Mouse (Mus musculus): ENCODE measurements around the gene Elovl7. TPM values are rescaled to one million over a fixed set of nuclear protein-coding genes. Genes with fewer than 3 reads are reported as not detected.

The Elovl7 gene
- total and polyA plus RNA-seq, 2 experiments from 2014 or later, result 1.9 to 2.4 TPM

DNA sequence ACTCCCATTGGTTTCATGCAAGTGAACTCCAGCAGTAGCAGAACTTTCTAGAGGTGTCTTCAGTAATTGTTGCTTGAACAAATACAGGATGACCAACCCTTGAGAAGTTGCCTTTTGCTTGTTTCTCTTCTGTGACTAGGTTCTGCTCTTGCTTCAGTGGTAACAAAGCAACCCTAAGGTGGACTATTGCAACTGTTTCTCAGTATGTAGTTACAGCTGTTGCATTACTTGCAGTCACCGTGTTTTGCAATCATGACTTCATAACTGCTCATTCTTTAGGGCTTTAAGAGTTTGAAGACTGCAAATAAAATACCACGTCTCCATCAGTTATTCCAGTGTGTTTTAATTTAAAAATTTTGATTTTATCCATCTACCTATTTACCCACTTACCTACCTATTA, 109.1 kb downstream of the Elovl7 start:
- WGBS, result 93% methylated on average over 2 of the region's 2 CpGs
- no peaks in the 10 kb centered on the region for H3K9me3 ChIP-seq (ENCODE audit: low read length)
- H3K27me3 ChIP-seq (ENCODE audit: insufficient read depth, low read length), result no peaks in the 10 kb centered on the region
- no peak for ATAC-seq (ENCODE audit: low FRiP score)
- no peaks in the 10 kb centered on the region for H3K36me3 ChIP-seq (ENCODE audit: insufficient read depth, low read length)
- H3K4me1 ChIP-seq (ENCODE audit: insufficient read depth, low read length), result no peaks in the 10 kb centered on the region
- H3K9ac ChIP-seq (replicated peaks; ENCODE audit: low read length, poor library complexity, severe bottlenecking), result no peak overlapping the region
- H3K4me2 ChIP-seq (ENCODE audit: low read depth, low read length, poor library complexity, severe bottlenecking), result no peak overlapping the region
- H3K27ac ChIP-seq (ENCODE audit: low read depth, low read length), result no peak overlapping the region
- no peak for TF ChIP-seq CTCF (IDR thresholded peaks at IDR 0.05)
- DNase-seq (ENCODE audit: low spot score), result no peak
- H3K4me3 ChIP-seq (ENCODE audit: low read depth, low read length), result no peak overlapping the region

DNA sequence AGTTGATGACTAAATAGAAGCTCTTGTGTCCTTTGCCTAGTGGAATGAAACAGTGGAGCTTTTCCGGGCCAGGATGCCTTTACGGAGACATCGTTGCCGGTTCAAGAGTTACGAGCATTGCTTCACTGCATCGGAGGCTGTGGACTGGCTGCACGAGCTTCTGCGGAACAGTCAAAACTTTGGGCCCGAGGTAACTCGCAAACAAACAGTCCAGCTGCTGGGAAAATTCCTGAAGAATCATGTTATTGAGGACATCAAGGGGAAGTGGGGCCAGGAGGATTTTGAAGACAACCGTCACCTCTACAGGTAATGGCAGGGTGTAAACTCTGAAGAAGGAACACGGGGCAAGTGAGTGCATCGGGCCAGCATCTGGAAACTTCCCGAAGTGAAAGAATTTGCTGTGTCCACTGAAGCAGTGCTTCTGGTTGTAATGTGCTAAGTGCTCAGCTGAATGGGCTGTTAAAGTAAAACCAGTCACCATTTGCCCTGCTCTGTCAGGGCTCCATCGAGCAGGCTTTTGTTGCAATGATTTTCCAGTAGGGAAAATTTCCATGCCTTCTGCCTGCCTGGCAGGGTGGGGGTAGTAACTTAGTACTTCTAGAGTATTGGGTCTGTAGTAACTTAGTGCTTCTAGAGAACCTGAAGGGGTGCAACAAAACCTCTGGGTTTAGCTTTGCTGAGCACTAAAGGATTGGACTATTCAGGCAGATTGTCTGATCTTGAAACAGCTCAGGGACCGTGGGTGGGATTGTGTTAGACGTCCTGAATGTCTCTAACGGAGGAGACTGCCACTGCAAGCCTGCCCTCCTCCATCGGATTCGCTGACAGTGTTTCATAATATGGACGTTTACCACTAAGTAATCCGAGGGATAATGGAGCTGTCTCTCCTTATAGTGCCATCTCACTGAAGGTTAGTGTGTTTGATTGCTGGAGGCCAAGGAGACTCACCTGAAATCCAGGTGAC, 109.9 kb downstream of the Elovl7 start:
- TF ChIP-seq CTCF (IDR thresholded peaks at IDR 0.05), result no peak
- Histone ChIP-seq H3K9ac (replicated peaks; ENCODE audit: low read length, poor library complexity, severe bottlenecking) (no peak overlapping the region), H3K27ac (ENCODE audit: low read depth, low read length) (no peak overlapping the region), H3K4me3 (ENCODE audit: low read depth, low read length) (no peak overlapping the region), H3K4me2 (ENCODE audit: low read depth, low read length, poor library complexity, severe bottlenecking) (no peak overlapping the region), H3K36me3 (ENCODE audit: insufficient read depth, low read length) (no peaks in the 10 kb centered on the region), H3K27me3 (ENCODE audit: insufficient read depth, low read length) (no peaks in the 10 kb centered on the region), H3K4me1 (ENCODE audit: insufficient read depth, low read length) (no peaks in the 10 kb centered on the region), H3K9me3 (ENCODE audit: low read length) (no peaks in the 10 kb centered on the region)
- DNase-seq (ENCODE audit: low spot score) (no peak), ATAC-seq (ENCODE audit: low FRiP score) (no peak)
- WGBS, result 93% methylated on average over 22 of the region's 22 CpGs

GRCm38 (mm10) chr13:108325871-108326270, 111.7 kb downstream of the Elovl7 start:
- H3K36me3 ChIP-seq (ENCODE audit: insufficient read depth, low read length), result no peaks in the 10 kb centered on the region
- H3K4me2 ChIP-seq (ENCODE audit: low read depth, low read length, poor library complexity, severe bottlenecking), result no peak overlapping the region
- no peaks in the 10 kb centered on the region for H3K9me3 ChIP-seq (ENCODE audit: low read length)
- H3K4me3 ChIP-seq (ENCODE audit: low read depth, low read length), result no peak overlapping the region
- TF ChIP-seq CTCF (IDR thresholded peaks at IDR 0.05), result no peak
- no peak for DNase-seq (ENCODE audit: low spot score)
- no peak overlapping the region for H3K27ac ChIP-seq (ENCODE audit: low read depth, low read length)
- WGBS, result 90% methylated on average over 5 of the region's 5 CpGs
- H3K9ac ChIP-seq (replicated peaks; ENCODE audit: low read length, poor library complexity, severe bottlenecking), result no peak overlapping the region
- no peaks in the 10 kb centered on the region for H3K27me3 ChIP-seq (ENCODE audit: insufficient read depth, low read length)
- ATAC-seq (ENCODE audit: low FRiP score), result no peak
- H3K4me1 ChIP-seq (ENCODE audit: insufficient read depth, low read length), result no peaks in the 10 kb centered on the region

- Histone ChIP-seq H3K27me3 (ENCODE audit: insufficient read depth, low read length) (no peaks in the 10 kb centered on the region), H3K27ac (ENCODE audit: low read depth, low read length) (no peak overlapping the region), H3K4me1 (ENCODE audit: insufficient read depth, low read length) (no peaks in the 10 kb centered on the region), H3K36me3 (ENCODE audit: insufficient read depth, low read length) (no peaks in the 10 kb centered on the region), H3K9me3 (ENCODE audit: low read length) (no peaks in the 10 kb centered on the region), H3K9ac (replicated peaks; ENCODE audit: low read length, poor library complexity, severe bottlenecking) (no peak overlapping the region), H3K4me3 (ENCODE audit: low read depth, low read length) (no peak overlapping the region), H3K4me2 (ENCODE audit: low read depth, low read length, poor library complexity, severe bottlenecking) (no peak overlapping the region)
- TF ChIP-seq CTCF (IDR thresholded peaks at IDR 0.05), result no peak
- DNase-seq (ENCODE audit: low spot score) (no peak), ATAC-seq (ENCODE audit: low FRiP score) (no peak)
- WGBS, result 97% methylated on average over 10 of the region's 10 CpGs
Observed at GRCm38 (mm10) chr13:108326351-108326750, 112.1 kb downstream of the Elovl7 start.

- no peaks in the 10 kb centered on the region for H3K27me3 ChIP-seq (ENCODE audit: insufficient read depth, low read length)
- no peaks in the 10 kb centered on the region for H3K9me3 ChIP-seq (ENCODE audit: low read length)
- no peak for TF ChIP-seq CTCF (IDR thresholded peaks at IDR 0.05)
- no peaks in the 10 kb centered on the region for H3K4me1 ChIP-seq (ENCODE audit: insufficient read depth, low read length)
- ATAC-seq (ENCODE audit: low FRiP score) (no peak), DNase-seq (ENCODE audit: low spot score) (no peak)
- H3K4me3 ChIP-seq (ENCODE audit: low read depth, low read length), result no peak overlapping the region
- H3K27ac ChIP-seq (ENCODE audit: low read depth, low read length), result no peak overlapping the region
- H3K9ac ChIP-seq (replicated peaks; ENCODE audit: low read length, poor library complexity, severe bottlenecking), result no peak overlapping the region
- no peaks in the 10 kb centered on the region for H3K36me3 ChIP-seq (ENCODE audit: insufficient read depth, low read length)
- H3K4me2 ChIP-seq (ENCODE audit: low read depth, low read length, poor library complexity, severe bottlenecking), result no peak overlapping the region
- WGBS, result 93% methylated on average over 7 of the region's 7 CpGs
Observed at GRCm38 (mm10) chr13:108327047-108327446, 112.8 kb downstream of the Elovl7 start.

- WGBS, result 94% methylated on average over 21 of the region's 21 CpGs
- no peaks in the 10 kb centered on the region for H3K4me1 ChIP-seq (ENCODE audit: insufficient read depth, low read length)
- no peaks in the 10 kb centered on the region for H3K9me3 ChIP-seq (ENCODE audit: low read length)
- no peak overlapping the region for H3K27ac ChIP-seq (ENCODE audit: low read depth, low read length)
- ATAC-seq (ENCODE audit: low FRiP score) (no peak), DNase-seq (ENCODE audit: low spot score) (no peak)
- no peaks in the 10 kb centered on the region for H3K27me3 ChIP-seq (ENCODE audit: insufficient read depth, low read length)
- no peak overlapping the region for H3K9ac ChIP-seq (replicated peaks; ENCODE audit: low read length, poor library complexity, severe bottlenecking)
- H3K36me3 ChIP-seq (ENCODE audit: insufficient read depth, low read length), result no peaks in the 10 kb centered on the region
- no peak for TF ChIP-seq CTCF (IDR thresholded peaks at IDR 0.05)
- H3K4me2 ChIP-seq (ENCODE audit: low read depth, low read length, poor library complexity, severe bottlenecking), result no peak overlapping the region
- no peak overlapping the region for H3K4me3 ChIP-seq (ENCODE audit: low read depth, low read length)
Observed at GRCm38 (mm10) chr13:108328406-108329180, 114.4 kb downstream of the Elovl7 start.

All from midbrain, postnatal 0 days (tissue).